Mouse (Mus musculus) CD4-positive helper T cell, adult 2 months (primary cell): ENCODE measurements around the gene Tmem110.

Source experiments
- DNase-seq: peaks from one replicate; pipeline ENCODE4 v3.0.0-alpha.2; 2012; ENCODE audit warnings: low read depth, missing footprints, low spot score

Gene Tmem110

GRCm38 (mm10) chr14:30825476-30826131 lies at the start of gene Tmem110:
Gene Tmem110, plus strand, starts transcription at chr14:30825590.
- peak; percentile 87 for DNase-seq

GRCm38 (mm10) chr14:30784614-30785013 lies 40.8 kb upstream of the Tmem110 start:
- no peak for DNase-seq

GRCm38 (mm10) chr14:30789471-30789870 lies 35.9 kb upstream of the Tmem110 start:
- DNase-seq, result no peak

GRCm38 (mm10) chr14:30792871-30793270 lies 32.5 kb upstream of the Tmem110 start:
- DNase-seq, result no peak

GRCm38 (mm10) chr14:30801756-30802155 lies 23.6 kb upstream of the Tmem110 start:
- DNase-seq, result no peak

GRCm38 (mm10) chr14:30821136-30821535 lies 4.3 kb upstream of the Tmem110 start:
- no peak for DNase-seq

- no peak for DNase-seq
Observed at GRCm38 (mm10) chr14:30824456-30824995, 864 bp upstream of the Tmem110 start.

- DNase-seq, result no peak
Observed at GRCm38 (mm10) chr14:30825021-30825475, 342 bp upstream of the Tmem110 start.

GRCm38 (mm10) chr14:30826174-30827140 lies 1.1 kb downstream of the Tmem110 start:
- peak; percentile 32 for DNase-seq

GRCm38 (mm10) chr14:30827480-30827879 lies 2.1 kb downstream of the Tmem110 start:
- DNase-seq, result no peak

GRCm38 (mm10) chr14:30828077-30828476 lies 2.7 kb downstream of the Tmem110 start:
- DNase-seq, result no peak

GRCm38 (mm10) chr14:30828635-30829460 lies 3.5 kb downstream of the Tmem110 start:
- no peak for DNase-seq

GRCm38 (mm10) chr14:30837416-30837996 lies 12.1 kb downstream of the Tmem110 start:
- DNase-seq, result no peak

- no peak for DNase-seq
Observed at GRCm38 (mm10) chr14:30843701-30844100, 18.3 kb downstream of the Tmem110 start.

GRCm38 (mm10) chr14:30850504-30850903 lies 25.1 kb downstream of the Tmem110 start:
- no peak for DNase-seq

- DNase-seq, result no peak
Observed at GRCm38 (mm10) chr14:30852325-30852724, 26.9 kb downstream of the Tmem110 start.

GRCm38 (mm10) chr14:30855316-30855715 lies 29.9 kb downstream of the Tmem110 start:
- no peak for DNase-seq

- DNase-seq, result no peak
Observed at GRCm38 (mm10) chr14:30856885-30857507, 31.6 kb downstream of the Tmem110 start.

- peak; percentile 8 for DNase-seq
Observed at GRCm38 (mm10) chr14:30857990-30858389, 32.6 kb downstream of the Tmem110 start.

- no peak for DNase-seq
Observed at GRCm38 (mm10) chr14:30861421-30862125, 36.2 kb downstream of the Tmem110 start.
